Mouse (Mus musculus) G1E (cell line): Measurements from ENCODE around the gene Pde8a.

Experiments
- CTCF ChIP-seq: IDR thresholded peaks from 2 replicates; pipeline ENCODE4 v1.5.1; 2012; ENCODE audit warnings: low read depth, low read length, inconsistent platforms, mixed read lengths
- GATA1 ChIP-seq: IDR thresholded peaks from 2 replicates; pipeline ENCODE4 v1.6.1; 2012; ENCODE audit warnings: borderline replicate concordance, low read length, inconsistent platforms, mixed read lengths
- GATA2 ChIP-seq: IDR thresholded peaks from 2 replicates; pipeline ENCODE4 v1.6.1; 2012; ENCODE audit warnings: low read depth, low read length, inconsistent platforms, borderline replicate concordance

DNA sequence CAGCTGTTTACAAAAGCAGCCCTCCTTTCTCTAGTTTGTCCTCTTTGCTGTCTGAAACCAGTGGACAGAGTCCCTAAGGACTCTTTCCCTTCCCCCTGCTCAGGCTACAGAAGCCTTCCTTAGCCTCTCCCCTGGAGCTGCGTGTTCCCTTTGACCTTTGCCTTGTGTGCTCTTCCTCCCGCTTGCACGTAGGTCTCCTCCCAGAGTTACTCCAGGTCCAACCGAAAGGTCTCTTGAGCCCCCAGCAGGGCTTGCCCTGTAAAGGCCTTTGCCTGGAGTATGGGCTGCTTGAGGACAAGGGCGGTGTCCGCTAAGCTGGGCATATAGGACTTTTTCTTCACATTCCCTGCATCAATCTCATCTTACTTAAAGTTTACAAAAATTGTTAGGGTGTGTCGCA is 5.9 kb downstream of the Pde8a start:
- TF ChIP-seq CTCF, result no peak
- no peak for TF ChIP-seq GATA2
- no peak for TF ChIP-seq GATA1
